Mouse (Mus musculus): Measurements from ENCODE around the gene Htr1d. TPM values are rescaled to one million over a fixed set of nuclear protein-coding genes. Genes with fewer than 3 reads are reported as not detected.

Htr1d gene
- not detected in 2 replicates for polyA plus RNA-seq (2015; fragmentation: Nextera tagmentation; extraction: Ambion mirVana)

DNA sequence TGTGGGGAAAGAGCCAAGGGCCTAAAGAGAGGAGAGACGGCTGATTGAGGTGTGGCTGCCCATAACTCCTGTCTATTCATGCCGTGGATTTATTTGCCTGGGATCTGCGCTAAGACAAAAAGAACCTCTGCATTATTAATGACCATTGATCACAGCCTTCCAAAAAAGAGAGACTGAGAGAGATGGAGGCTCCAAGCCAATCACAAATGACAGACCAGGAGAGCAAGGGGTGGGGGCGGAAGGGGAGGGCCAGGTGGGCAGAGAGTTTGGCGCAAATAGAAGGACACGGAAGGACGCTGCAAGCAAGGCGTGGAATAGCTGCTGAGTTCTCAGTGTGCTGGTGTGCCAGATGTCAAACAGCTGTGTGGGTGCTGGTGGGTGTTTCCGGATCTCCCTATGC lies at the start of gene Htr1d:
Gene Htr1d (plus strand): TSS at position 301 of the 400 bp plus-strand sequence.
- no peak for DNase-seq (ENCODE audit: low spot score)

DNA sequence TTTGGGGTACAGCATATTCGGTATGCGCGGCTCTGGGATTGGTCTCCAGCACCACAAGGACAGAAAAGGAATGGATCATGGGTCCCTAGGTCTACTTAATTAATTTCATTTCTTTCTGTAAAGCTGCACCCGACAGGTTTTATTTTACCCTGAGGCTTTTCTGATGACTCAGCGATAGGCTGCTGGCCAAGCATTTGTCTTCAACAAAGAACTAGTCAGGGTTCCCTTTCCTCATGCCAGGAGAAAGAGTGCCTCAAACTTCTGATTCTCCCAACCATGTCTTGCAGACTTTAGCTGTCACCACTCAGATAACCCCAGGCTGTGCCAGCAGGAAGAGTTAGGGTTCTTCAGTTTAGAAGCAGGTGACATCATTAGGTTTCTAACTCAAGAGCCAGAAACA lies 46.3 kb upstream of the Htr1d start:
- no peak for DNase-seq (ENCODE audit: low spot score)

DNA sequence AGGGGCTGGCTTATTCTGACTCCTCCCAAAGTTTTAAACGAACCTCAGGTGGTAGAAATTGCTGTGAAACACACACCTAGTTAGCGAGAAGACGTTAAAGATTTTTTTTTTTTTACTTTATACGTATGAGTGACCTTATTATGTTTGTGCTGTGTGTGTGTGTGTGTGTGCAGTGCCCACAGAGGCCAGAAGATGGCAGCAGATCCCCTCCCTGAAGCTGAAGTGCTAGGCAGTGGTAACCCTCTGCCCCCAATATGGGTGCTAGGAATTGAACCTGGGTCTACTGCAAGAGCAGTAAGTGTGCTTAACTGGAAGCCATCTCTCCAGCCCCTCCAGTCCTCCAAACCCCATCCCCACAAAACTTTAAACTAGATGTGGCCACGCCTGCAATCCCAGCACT lies 40.3 kb upstream of the Htr1d start:
- no peak for DNase-seq (ENCODE audit: low spot score)

DNA sequence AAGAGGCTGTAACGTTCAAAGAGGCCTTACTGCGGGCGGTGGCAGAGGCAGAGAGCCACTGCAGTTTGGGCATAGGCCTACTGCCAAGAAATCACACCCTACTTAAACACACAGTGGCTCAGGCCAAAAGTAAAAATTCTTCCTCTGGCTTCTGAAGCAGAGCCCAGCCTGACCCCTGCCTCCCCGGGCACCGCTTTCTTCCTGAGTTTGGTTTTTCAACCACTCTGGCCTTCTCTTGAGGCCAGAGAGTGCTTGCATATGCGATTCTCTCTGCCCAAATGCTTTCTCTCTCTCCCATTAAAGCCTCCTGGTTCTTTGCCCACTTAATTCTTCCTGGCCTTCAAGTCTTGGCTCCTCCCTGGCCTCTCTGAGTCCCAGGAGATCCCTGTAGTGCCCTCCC lies 39.5 kb upstream of the Htr1d start:
- DNase-seq (ENCODE audit: low spot score): no peak

DNA sequence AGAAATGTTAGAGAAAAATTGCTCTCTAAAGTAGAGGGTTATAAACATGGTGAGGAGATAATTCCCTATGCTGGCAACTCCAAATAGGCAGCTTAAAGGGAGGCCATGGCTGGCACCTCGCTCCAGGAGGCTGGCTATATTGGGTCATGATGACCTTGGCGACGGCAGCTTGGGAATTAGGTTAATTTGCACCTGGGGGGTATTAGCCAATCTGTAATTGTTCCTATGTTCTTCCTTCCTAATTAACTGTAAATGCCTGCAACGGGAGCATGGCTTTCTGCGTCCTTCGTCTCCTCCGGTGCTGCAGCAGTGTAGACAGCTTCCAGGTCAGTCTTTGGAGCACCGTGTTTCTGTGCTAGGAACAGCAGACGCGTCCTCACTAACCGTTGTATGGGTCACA lies 36.1 kb upstream of the Htr1d start:
- no peak for DNase-seq (ENCODE audit: low spot score)

DNA sequence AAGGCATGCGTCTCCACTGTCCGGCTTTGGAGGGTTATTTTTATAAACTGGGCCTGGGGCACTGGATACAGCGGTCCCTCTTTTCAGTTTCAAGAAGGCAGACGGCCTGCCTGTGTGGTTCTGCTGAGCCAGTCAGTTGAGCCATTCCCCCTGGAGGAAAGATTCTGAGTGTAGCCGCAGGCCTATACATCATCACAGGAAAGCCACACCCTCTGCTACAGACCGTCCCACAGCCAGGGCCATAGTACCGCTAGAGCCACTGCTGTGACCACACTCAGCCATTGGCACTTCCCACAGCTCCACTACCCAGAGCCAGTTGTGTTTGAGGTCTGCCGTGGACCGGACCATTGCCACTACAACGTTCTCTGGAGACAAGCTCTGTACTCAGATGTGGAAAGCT lies 21.5 kb upstream of the Htr1d start:
- no peak for DNase-seq (ENCODE audit: low spot score)

DNA sequence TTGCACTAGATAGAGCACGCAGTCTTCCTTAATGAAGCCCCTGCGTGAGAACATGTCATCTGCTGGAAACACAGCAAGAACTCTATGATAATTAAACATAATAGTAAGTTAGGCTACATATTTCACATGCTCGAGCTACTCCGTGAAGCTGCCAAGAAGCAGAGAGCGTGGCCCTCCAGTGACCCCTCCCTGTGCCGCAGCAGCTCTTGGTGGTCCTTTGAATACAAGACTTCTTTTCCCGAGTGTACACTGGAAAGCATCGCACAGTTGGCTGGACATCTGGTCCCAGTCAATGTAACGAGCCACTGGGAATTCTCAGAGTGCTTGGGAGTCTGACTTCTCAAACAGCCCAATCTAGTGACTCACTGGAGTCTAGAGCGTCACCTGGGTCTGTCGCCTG lies 15.5 kb upstream of the Htr1d start:
- no peak for DNase-seq (ENCODE audit: low spot score)

DNA sequence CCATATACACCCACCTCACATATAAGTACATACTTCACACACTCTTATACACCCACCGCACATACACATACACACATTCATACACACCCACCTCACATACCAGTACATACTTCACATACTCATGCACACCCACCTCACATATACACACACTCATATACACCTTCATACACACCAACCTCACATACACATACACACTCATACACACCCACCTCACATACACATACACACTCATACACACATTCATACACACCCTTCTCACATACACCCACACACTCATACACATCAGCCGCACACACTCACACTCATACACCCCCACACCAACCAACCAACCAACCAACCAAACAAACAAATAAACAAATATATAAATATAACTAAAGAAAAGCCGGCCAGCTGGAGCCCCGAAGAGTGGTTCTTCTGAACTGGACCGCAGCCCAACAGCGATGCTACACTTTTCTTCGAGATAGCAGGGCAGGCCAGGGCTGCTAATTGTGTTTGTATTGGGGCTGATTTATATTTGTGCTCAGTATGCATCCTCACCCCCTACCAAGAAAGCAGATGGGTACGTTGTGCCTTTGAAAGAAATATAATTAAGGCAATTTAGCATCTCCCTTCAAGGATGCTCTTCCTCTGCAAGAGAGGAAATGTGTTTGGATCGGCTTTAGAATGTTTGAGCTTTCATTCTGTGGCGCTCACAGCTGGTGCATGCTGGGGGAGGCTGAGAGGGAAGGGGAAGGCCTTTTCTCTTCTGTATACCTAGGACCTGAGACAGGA lies 11.1 kb upstream of the Htr1d start:
- no peak for DNase-seq (ENCODE audit: low spot score)

DNA sequence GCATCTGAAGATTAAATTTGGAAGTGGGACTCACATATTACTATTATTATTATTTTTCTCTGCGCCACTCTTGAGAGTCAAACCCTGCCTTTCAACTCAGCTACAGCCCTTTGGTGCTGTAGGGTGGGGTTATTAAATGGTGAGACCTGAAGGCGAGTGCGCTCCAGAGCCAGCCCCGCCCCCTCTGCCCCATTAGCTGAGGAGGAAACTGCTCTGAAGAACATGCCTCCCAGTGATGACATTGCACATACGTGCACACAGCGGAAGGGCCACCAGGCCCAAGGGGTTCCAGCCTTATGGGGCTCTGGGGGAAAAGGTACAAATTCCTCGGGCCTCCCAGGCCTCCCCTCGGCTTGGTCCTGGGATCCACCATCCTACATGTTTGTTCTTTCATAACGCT lies 7.8 kb upstream of the Htr1d start:
- no peak for DNase-seq (ENCODE audit: low spot score)

DNA sequence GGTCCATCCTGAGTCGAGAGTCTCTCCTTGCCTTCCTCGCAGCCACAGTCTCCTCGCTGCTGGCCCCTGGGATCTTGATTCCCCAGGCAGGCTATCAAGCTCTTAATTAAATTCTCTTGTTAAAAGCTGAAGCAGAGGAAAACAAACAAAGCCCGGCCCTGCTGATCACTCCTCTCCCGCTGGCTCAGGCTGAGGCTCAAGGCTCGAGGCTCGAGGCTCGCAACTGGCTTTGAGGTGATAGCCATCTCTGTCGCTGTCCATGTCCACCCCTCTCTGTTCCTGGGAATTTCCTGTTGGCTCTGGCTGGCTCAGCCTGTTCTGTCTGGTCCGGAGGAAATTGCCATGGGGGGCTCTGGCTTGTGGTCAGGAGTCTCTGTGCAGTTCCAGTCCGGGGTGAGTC lies 4.4 kb upstream of the Htr1d start:
- DNase-seq (ENCODE audit: low spot score): no peak

DNA sequence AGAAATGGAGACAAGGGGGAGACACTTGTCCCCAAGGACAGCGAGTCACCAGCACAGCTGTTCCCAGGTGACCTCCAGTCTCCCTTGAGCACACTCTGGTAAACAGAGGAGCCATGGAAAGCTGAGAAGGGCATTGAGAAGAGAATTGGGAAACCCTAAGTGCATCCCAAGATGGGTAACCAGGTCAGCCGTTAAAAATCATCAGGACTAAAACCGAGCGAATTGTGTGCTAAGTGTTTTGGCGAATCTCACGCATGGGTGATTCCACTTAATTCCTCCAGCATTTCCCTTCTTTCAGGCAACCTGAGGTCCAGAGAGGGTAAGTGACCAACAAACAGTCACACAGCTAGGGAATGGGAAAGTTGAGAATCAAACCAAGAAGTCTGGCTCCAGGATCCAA lies 3.9 kb upstream of the Htr1d start:
- DNase-seq (ENCODE audit: low spot score): no peak

DNA sequence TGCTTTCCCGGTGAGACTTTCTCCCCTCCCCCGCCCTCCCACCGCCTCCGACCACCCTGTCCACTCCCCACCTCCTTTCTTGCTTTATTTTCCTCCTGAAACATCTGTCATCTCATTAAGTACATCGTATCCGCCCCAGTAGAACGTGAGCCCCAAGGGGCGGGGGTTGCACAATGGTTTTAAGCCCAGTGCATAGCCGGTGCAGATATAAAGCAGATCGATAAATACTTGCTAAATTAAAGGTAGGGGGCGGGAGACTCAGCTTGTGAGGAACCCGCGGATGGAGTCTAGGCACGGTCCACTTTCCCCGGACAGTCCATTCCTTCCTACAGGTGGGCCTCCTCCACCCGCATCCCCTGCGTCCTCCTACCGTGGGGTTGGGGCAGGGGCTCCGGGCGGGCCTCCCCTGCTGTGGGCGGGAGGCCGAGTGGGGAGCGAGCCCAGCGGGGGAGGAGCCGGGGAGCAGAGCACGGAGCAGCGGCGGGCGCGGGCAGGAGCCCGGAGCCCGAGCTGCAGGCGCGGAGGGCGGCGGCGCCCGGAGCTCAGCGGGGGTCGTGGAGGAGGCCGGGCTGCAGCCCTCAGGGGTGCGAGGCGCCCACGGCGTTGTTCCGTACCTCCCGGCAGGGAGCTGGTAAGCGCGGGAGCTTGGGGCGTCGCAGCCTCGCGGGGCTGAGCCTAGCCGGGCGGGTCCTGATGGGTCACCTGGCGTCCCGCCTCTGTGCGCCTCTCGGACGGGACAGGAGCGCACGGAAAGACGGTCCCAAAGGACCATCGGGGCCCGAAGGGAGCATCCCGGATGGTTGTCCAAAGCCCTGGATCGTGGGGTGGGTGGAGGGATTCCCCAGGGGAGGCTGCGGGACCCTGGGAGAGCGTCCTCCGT lies 1.0 kb downstream of the Htr1d start:
- no peak for DNase-seq (ENCODE audit: low spot score)

DNA sequence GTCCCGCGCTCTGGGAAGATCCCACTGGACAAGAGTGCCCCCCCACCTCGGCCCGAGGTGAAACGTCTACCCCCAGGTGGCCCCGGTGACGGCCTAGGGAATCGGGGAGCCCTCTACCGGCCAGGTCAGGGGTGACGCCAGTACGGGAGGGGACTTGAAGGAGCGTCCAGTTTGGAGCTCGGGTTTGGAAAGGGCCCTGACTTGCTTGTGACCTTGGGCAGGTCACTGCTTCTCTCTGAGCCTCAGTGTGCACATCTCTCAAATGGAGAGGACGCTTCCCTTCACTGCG lies 1.6 kb downstream of the Htr1d start:
- peak; percentile 20 for DNase-seq (ENCODE audit: low spot score)

DNA sequence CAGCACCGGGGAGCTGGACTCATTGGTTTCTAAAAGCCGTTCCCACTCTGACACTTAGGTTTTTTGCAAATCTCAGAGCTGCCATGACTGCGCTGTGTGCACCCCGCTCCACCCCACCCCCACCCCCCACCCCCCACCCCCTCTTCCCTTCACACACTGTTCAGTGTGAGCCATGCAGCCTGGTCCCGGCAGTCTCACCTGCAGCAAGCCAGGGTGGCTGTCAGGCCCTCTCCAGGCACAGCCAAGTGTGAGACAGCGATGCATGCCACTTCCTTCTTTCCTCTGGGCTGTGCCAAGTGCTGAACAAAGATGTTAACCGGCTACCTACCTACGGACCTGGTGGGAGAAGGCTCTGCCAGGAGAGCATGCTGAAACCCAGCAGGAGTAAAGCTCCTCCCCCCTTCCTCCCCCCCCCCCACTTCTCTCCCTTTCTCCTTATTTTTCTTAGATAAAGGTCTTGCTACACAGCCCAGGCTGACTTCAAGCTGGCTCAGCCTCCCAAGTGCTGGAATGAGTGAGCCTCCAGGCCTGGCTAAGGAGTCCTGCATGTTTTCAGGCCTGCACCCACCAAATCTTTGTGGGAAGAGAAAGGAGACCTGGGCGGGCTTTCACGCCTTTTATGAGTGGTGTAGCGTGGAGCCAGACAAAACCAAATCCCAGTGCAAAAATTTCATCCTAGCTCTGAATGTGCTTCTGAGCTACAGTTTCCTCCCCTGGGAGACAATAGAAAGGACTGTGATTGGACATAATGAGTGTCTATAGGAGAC lies 7.5 kb downstream of the Htr1d start:
- no peak for DNase-seq (ENCODE audit: low spot score)

DNA sequence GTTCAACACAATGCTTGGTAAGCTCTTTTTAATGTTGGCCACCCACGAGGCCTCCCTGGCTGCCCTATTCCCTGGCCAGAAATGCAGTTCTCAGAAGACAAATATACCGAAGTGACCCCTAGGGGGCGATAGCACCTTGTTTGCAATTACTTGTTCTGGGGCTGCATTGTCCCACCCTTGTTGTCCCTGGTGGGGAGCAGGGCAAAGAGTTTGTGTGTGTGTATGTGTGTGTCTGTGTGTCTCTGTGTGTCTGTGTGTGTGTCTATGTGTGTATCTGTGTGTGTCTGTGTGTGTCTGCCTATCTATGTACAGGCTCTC lies 8.0 kb downstream of the Htr1d start:
- peak; percentile 66 for DNase-seq (ENCODE audit: low spot score)

DNA sequence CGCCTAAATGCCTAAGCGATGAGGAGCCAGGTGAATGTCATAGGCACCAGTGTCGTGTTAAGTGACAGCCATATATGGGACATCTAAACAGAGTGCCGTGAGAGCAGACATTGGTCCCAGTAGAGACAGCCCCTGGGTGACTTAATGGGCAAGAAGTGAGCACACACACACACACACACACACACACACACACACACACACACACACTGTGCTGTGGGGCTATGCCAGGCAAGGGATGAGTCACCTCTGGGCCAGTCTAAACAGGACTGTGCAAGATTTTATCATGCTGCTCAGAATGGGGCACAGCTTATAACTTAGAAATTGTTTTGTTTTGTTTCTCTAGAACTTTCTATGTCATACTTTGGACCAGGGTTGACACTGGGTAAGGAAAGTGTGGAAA lies 10.7 kb downstream of the Htr1d start:
- DNase-seq (ENCODE audit: low spot score): no peak

DNA sequence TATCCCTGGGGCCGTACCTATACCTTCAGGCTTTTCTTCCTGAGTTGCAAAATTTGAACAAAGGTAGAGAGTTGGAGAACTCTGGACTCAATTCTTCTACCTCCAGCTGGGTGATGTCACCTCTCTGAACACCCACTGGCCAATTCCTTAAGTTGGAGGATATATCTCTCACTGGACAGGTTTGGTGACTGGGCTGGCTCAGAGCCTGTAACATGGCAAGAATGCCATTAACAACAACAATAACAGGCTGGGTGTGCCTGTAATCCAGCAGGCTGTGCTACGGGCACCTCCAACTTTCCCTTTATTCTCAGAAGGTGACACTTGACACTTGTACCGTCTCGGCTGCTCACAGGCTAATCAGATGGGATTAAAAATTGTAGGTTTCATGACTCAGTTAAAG lies 15.8 kb downstream of the Htr1d start:
- DNase-seq (ENCODE audit: low spot score): no peak

DNA sequence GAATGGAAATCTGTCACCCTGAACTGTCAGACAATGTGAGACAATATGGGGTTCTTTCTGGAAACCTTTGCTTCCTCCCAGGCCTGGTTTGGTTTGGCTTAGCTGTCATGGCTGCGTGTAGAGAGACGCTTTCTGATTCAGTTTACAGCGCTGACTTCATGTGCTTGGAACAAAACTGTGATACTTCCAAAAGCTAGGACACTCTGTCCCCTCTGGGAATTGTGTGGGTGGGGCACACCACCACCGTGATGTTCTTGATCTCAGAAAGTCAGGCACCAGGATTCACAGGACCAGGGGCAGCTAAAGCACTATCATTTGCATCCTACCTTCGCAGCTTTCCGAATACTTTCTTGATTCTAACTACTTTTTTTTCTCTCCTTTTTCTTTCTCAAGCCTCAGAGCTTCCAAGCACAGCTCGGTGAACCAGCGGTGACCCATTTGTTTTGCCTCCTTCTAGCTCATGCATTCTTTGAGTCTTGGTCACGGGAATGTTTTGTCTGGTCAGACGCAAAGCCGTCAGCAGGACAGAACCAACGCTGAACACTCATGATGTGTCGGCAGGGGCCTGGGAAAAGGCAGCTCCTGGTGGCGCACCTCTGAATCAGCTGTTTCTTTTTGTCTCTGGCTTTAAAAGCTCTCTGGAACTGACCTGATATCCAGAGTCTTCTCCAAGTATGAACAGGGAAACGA lies 18.2 kb downstream of the Htr1d start:
- no peak for DNase-seq (ENCODE audit: low spot score)

DNA sequence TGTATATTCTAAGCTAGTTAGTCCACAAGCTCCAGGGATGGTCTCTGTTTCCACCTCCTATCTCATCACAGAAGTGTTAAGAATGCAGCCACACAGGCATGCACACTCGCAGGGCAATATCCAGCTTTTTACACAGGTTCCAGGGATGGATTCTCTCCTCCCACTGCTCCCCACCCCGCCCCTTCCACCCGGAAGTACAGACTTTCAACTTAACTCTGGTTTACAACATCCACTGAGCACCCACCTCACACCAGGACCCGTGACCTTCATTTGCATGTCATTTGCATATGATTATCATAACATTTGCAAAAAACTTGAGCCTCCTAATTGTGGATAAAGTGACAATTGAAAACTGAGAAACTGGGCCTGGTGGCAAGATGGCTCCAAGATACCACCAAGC lies 21.2 kb downstream of the Htr1d start:
- DNase-seq (ENCODE audit: low spot score): no peak

DNA sequence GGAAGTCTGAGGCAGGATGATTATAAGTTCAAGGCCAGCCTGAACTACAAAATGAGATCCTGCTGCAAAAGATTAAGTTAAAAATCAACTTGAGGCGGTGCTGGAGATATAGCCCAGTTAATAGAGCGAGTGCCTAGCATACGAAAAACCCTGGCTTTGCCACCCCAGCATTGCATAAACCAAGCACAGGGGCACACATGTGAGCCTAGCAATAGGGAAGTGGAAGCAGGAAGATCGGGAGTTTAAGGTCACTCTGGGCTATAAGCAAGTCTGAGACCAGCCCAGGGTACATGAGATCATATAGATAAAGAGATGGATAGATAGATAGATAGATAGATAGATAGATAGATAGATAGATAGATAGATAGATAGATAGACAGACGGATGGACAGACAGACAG lies 26.5 kb downstream of the Htr1d start:
- no peak for DNase-seq (ENCODE audit: low spot score)

DNA sequence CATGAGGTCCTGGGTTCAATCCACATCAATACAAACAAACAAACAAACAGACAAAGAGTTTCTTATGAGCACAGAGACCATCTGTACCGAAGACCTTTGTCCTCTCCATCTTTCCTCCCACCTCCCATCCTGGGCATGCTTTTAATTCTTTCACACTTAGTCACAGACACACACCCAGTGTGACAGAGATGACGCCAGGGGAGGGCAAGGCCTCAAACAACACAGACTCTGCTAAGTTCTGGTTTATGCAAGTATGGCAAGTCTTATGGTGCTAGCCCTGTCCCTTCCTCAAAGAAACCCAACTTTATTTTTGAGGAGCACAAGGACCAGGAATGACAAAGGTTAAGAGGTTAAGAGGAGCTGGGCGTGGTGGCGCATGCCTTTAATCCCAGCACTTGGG lies 26.9 kb downstream of the Htr1d start:
- DNase-seq (ENCODE audit: low spot score): no peak

DNA sequence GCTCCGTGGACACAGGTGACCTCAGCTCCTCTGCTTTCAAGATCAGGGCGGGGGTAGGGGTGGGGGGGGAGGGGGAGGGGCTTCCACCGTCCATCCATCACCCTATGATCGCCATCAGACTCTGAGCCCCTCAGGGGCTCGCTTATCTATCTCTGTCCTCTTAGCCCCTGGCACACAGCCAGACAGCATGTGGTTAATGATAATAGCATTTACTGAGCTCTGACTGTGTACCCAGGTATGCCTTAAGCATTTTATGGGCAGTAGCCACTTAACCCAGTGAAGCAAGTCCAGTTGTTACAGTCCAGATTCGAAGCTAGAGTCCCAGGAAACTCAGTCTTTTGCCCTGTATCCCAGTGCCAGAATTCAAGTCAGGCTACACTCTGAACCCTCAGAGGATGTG lies 28.2 kb downstream of the Htr1d start:
- no peak for DNase-seq (ENCODE audit: low spot score)

Measured in thymus, postnatal 0 days (tissue).